Mouse (Mus musculus) limb, embryonic 11.5 days (tissue): ENCODE data around the gene Ptpra. TPM values are rescaled to one million over a fixed set of nuclear protein-coding genes. Genes with fewer than 3 reads are reported as not detected.
"Not testable (repeated sequence)": the region's sequence is repeated elsewhere in the genome, so short reads cannot be mapped to it uniquely, and the experiment has no call there.

Experiments used
- ATAC-seq: fragments of 200-750 bp; cut with Nextera tagmentation; 2 replicates; pipeline ENCODE4 v1.8.0; 2017; ENCODE audit warnings: low read depth; ENCODE audit not compliant: insufficient number of reproducible peaks, low FRiP score, low TSS enrichment
- DNase-seq: peaks from one replicate; pipeline ENCODE4 v3.0.0-alpha.2; 2015; ENCODE audit warnings: low spot score
- H3K27ac ChIP-seq: fragments of 300-500 bp; sonication (generic); replicated peaks from 2 replicates; pipeline ENCODE4 v1.5.1; 2014; ENCODE audit warnings: low read depth, mild to moderate bottlenecking, low read length
- H3K27me3 ChIP-seq: fragments of 300-500 bp; sonication (generic); 2 replicates; pipeline ENCODE4 v1.6.1; 2014; ENCODE audit warnings: mild to moderate bottlenecking, low read length, mixed read lengths; ENCODE audit not compliant: control insufficient read depth, insufficient read depth
- H3K36me3 ChIP-seq: fragments of 300-500 bp; sonication (generic); 2 replicates; pipeline ENCODE4 v1.6.1; 2014; ENCODE audit warnings: mild to moderate bottlenecking, low read length, moderate library complexity, mixed read lengths; ENCODE audit not compliant: control insufficient read depth, insufficient read depth
- H3K4me1 ChIP-seq: fragments of 300-500 bp; sonication (generic); 2 replicates; pipeline ENCODE4 v1.6.1; 2014; ENCODE audit warnings: low read length, mixed read lengths; ENCODE audit not compliant: control insufficient read depth, insufficient read depth
- H3K4me2 ChIP-seq: fragments of 300-500 bp; sonication (generic); 2 replicates; pipeline ENCODE4 v1.6.1; 2014; ENCODE audit warnings: low read depth, mild to moderate bottlenecking, moderate library complexity; ENCODE audit not compliant: severe bottlenecking
- H3K4me3 ChIP-seq: fragments of 300-500 bp; sonication (generic); 2 replicates; pipeline ENCODE4 v1.5.1; 2014; ENCODE audit warnings: low read depth, low read length
- H3K9ac ChIP-seq: fragments of 300-500 bp; sonication (generic); 2 replicates; pipeline ENCODE4 v1.6.1; 2014; ENCODE audit warnings: mild to moderate bottlenecking, low read length
- H3K9me3 ChIP-seq: fragments of 300-500 bp; sonication (generic); 2 replicates; pipeline ENCODE4 v1.6.1; 2016; ENCODE audit warnings: low read length; ENCODE audit not compliant: control insufficient read depth
- WGBS: fragments of 180-500 bp; shearing (Covaris S2); extraction: QIAGEN DNeasy Blood & Tissue Kit; methylation state at CpG from one replicate; pipeline ENCODE4 v1.1.7; 2014; 5-methylcytosine and 5-hydroxymethylcytosine counted together
- polyA plus RNA-seq: library from polyadenylated mRNA; unstranded; fragments of >200 nt; fragmentation: Nextera tagmentation; extraction: Ambion mirVana; gene quantifications from 2 replicates; pipeline ENCODE4 v1.2.1, GENCODE M21; 2014

The Ptpra gene
- polyA plus RNA-seq, 1 experiment from 2014 or later: 88.6 TPM

DNA sequence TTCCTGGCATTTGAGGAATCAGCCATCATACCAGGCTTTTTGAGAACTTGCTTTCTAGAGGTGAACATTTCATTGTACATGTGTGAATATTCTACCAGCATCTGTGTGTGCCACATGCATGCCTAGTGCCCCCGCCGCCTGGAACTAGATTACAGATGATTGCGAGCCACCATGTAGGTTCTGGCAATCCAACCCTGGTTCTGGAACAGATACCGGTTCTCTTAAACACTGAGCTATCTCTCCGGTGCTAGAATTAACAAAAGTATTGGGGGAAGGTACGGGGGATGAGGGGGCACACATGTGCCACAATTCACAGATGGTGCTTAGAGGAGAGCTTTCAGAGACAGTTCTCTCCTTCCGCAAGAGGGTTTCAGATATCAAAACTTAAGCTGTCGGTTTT is 63.8 kb downstream of the Ptpra start:
- no peak overlapping the region for H3K4me3 ChIP-seq
- no peaks in the 10 kb centered on the region for H3K4me1 ChIP-seq
- H3K36me3 ChIP-seq: peaks cover 2% of the 10 kb centered on the region; the same call in 1 of the 2 replicates
- WGBS: 95% methylated on average over 8 of the region's 8 CpGs
- H3K4me2 ChIP-seq: no peak overlapping the region
- ATAC-seq: no peak
- no peak overlapping the region for H3K27ac ChIP-seq
- no peak overlapping the region for H3K9ac ChIP-seq
- no peak for DNase-seq
- no peaks in the 10 kb centered on the region for H3K27me3 ChIP-seq
- no peaks in the 10 kb centered on the region for H3K9me3 ChIP-seq

DNA sequence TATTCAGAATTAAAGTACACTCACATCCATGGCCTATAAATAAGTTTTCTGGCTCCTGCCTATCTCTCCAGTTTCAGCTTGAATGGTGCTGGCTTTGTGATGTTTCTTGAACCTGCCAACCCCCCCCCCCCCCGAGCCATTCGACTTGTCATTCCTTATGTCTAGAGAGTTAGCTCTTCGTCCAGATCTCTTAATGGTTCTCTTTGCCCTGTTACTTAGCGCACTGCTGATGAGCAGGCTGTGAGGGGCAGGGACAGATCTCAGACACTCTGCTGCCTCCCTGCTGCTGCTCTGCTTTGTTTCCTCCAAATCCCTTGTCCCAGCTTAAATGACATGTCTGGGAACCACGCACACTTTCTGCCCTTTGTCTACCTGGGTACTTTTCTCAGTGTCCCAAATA is 65.7 kb downstream of the Ptpra start:
- Histone ChIP-seq H3K4me3 (no peak overlapping the region), H3K27me3 (no peaks in the 10 kb centered on the region), H3K27ac (no peak overlapping the region), H3K9me3 (no peaks in the 10 kb centered on the region), H3K4me2 (no peak overlapping the region), H3K4me1 (no peaks in the 10 kb centered on the region), H3K9ac (no peak overlapping the region), H3K36me3 (peaks cover 9% of the 10 kb centered on the region)
- 78% methylated on average over 5 of the region's 5 CpGs for WGBS
- no peak for ATAC-seq
- DNase-seq: no peak

DNA sequence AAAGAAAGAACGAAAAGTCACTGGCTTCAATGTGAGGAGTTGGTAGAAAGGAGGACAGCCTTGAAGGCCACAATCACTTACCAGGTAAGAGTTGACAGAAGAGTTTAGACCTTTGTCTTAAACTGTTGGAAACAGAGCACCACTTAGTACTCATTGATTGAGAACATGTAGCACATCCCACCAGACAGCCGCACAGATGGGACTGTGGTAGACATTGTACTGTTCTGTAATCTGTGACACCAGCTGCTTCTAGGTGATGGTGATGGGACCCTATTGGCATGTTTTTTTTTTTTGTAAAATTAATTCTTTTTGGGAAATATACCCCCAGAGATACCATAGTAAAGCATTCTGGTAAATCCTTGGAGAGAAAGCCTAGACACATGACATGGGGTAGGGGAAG is 71.8 kb downstream of the Ptpra start:
- Histone ChIP-seq H3K9me3 (no peaks in the 10 kb centered on the region), H3K27me3 (no peaks in the 10 kb centered on the region), H3K4me2 (no peak overlapping the region), H3K4me1 (no peaks in the 10 kb centered on the region), H3K9ac (no peak overlapping the region), H3K4me3 (no peak overlapping the region), H3K36me3 (peaks cover 7% of the 10 kb centered on the region), H3K27ac (no peak overlapping the region)
- DNase-seq (no peak), ATAC-seq (no peak)
- 98% methylated on average over 2 of the region's 2 CpGs for WGBS

GRCm38 (mm10) chr2:130525480-130525879 is 75.4 kb downstream of the Ptpra start:
- not testable (repeated sequence) for H3K4me2 ChIP-seq, H3K9ac ChIP-seq, H3K27ac ChIP-seq, H3K9me3 ChIP-seq, H3K4me1 ChIP-seq, H3K27me3 ChIP-seq, ATAC-seq, H3K36me3 ChIP-seq, DNase-seq, H3K4me3 ChIP-seq
- 96% methylated on average over 3 of the region's 4 CpGs for WGBS

DNA sequence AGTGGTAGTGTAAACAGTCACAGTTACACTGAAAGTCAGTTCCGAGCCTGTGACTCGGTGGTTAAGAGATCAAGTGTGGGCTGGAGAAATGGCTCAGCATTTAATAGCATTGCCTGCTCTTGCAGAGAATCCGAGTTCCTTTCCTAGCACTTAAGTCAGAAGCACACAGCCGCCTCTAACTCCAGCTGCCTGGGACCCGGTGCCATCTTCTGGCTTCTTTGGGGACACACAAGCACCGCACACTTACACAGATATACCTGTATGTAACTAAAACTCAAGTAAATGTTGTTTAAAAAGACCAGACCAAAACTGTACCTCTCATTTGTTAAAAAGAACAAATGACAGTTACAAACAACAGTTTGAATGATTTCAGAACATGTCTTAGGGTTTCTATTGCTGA is 78.4 kb downstream of the Ptpra start:
- H3K27me3 ChIP-seq: no peaks in the 10 kb centered on the region
- no peak overlapping the region for H3K27ac ChIP-seq
- no peaks in the 10 kb centered on the region for H3K36me3 ChIP-seq
- no peaks in the 10 kb centered on the region for H3K4me1 ChIP-seq
- no peak overlapping the region for H3K9ac ChIP-seq
- 84% methylated on average over 6 of the region's 6 CpGs for WGBS
- H3K4me2 ChIP-seq: no peak overlapping the region
- H3K9me3 ChIP-seq: no peaks in the 10 kb centered on the region
- ATAC-seq: no peak
- no peak overlapping the region for H3K4me3 ChIP-seq
- no peak for DNase-seq

DNA sequence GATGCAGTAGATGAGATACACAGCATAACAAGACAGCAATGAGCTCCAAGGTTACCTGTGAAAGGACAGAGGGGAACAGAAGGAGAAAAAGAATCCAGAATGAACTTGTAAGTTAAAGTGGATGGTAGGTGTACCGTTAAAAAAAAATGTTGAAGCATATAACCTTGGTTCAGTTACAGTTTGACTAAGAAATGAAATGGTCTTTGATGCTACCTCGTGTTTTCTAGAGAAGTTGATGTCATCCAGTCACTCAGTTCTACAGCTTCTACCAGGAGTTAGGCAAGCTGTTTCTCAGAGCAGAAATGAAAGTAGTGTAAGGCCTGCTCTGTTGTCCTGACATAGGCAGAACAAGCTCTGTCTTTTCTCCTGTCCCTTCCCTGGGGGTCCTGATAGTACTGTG is 79.2 kb downstream of the Ptpra start:
- H3K4me2 ChIP-seq: no peak overlapping the region
- peaks cover 5% of the 10 kb centered on the region for H3K36me3 ChIP-seq
- DNase-seq: no peak
- no peak overlapping the region for H3K9ac ChIP-seq
- ATAC-seq: no peak
- H3K27me3 ChIP-seq: no peaks in the 10 kb centered on the region
- H3K9me3 ChIP-seq: no peaks in the 10 kb centered on the region
- no peak overlapping the region for H3K27ac ChIP-seq
- no peaks in the 10 kb centered on the region for H3K4me1 ChIP-seq
- H3K4me3 ChIP-seq: no peak overlapping the region
- 84% methylated on average over 2 of the region's 2 CpGs for WGBS

DNA sequence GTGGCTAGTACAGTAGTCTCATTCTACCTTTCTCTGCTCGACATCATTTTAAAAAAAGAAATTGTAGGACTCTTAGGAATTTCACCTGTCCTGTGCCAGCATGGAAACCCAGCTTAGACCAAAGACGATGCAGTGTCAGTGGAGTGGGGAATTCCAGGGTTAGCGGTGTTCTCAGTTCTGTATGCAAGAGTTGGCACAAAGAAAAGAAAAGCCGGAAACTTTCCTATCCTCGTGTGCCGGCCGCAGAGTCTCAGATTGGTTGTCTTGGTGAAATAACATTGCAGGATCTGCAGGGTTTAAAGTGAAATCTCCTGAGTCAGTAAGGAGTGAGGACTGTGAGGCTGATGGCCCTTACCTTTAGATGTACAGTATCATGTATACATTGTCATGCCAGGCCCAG is 79.8 kb downstream of the Ptpra start:
- H3K4me1 ChIP-seq: no peaks in the 10 kb centered on the region
- no peak overlapping the region for H3K9ac ChIP-seq
- DNase-seq (no peak), ATAC-seq (no peak)
- H3K4me2 ChIP-seq: no peak overlapping the region
- 97% methylated on average over 7 of the region's 7 CpGs for WGBS
- no peaks in the 10 kb centered on the region for H3K9me3 ChIP-seq
- H3K27me3 ChIP-seq: no peaks in the 10 kb centered on the region
- peaks cover 7% of the 10 kb centered on the region for H3K36me3 ChIP-seq
- no peak overlapping the region for H3K27ac ChIP-seq
- H3K4me3 ChIP-seq: no peak overlapping the region

GRCm38 (mm10) chr2:130532201-130532600 is 82.1 kb downstream of the Ptpra start:
- DNase-seq (no peak), ATAC-seq (no peak)
- Histone ChIP-seq H3K4me2 (no peak overlapping the region), H3K9me3 (no peaks in the 10 kb centered on the region), H3K4me1 (no peaks in the 10 kb centered on the region), H3K36me3 (peaks cover 7% of the 10 kb centered on the region), H3K9ac (no peak overlapping the region), H3K27me3 (no peaks in the 10 kb centered on the region), H3K27ac (no peak overlapping the region), H3K4me3 (no peak overlapping the region)
- WGBS: 86% methylated on average over 2 of the region's 2 CpGs

- H3K9me3 ChIP-seq: no peaks in the 10 kb centered on the region
- H3K4me1 ChIP-seq: no peaks in the 10 kb centered on the region
- DNase-seq: no peak
- WGBS: 96% methylated on average over 6 of the region's 6 CpGs
- no peaks in the 10 kb centered on the region for H3K27me3 ChIP-seq
- no peak for ATAC-seq
- H3K27ac ChIP-seq: no peak overlapping the region
- peaks cover 7% of the 10 kb centered on the region for H3K36me3 ChIP-seq
- no peak overlapping the region for H3K4me2 ChIP-seq
- H3K4me3 ChIP-seq: no peak overlapping the region
- no peak overlapping the region for H3K9ac ChIP-seq
Measured at GRCm38 (mm10) chr2:130535017-130535416, 84.9 kb downstream of the Ptpra start.
